Mouse (Mus musculus): ENCODE data around the gene Cd163. TPM values are rescaled to one million over a fixed set of nuclear protein-coding genes. Genes with fewer than 3 reads are reported as not detected.

The Cd163 gene
- polyA plus RNA-seq (2014; fragmentation: Nextera tagmentation; extraction: Ambion mirVana): not detected in 2 replicates

DNA sequence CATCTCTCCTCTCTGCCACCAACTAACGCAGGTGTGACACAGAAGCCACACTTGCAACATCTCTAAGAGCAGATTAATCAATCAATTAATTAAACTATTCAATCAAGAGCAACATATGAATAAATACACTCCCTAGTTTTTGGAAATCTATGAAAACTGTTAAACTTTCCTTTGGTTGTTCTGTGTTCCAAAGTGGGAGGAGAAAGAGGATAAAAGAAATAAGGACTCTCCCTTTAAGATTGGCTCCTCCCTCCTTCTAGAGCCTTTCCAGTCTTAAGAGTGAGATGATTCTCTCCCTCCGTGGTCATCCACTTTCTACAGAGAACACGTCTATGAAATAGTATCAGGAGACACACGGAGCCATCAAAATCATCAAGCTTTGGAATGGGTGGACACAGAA lies at the start of gene Cd163:
Gene Cd163 (plus strand): TSS at position 301 of the 400 bp plus-strand sequence.
- no peaks in the 10 kb centered on the region for H3K27me3 ChIP-seq (ENCODE audit: control insufficient read depth, insufficient read depth, low read length)
- no peak within 1 kb of the TSS for H3K27ac ChIP-seq (ENCODE audit: low read depth, low read length)
- WGBS (ENCODE audit: insufficient replicate concordance): 86% methylated on average over 4 of the region's 4 CpGs
- H3K4me1 ChIP-seq (ENCODE audit: control insufficient read depth, insufficient read depth, low read length): no peaks in the 10 kb centered on the region
- no peaks in the 10 kb centered on the region for H3K36me3 ChIP-seq (ENCODE audit: control insufficient read depth, insufficient read depth, low read length)
- no peak within 1 kb of the TSS for H3K9ac ChIP-seq (ENCODE audit: low read depth, low read length)
- H3K4me3 ChIP-seq (ENCODE audit: low read depth, low read length): no peak within 1 kb of the TSS
- no peaks in the 10 kb centered on the region for H3K9me3 ChIP-seq (replicated peaks; ENCODE audit: control insufficient read depth, low read length)
- no peak within 1 kb of the TSS for H3K4me2 ChIP-seq
- ATAC-seq (replicated peaks; ENCODE audit: insufficient number of reproducible peaks, low FRiP score, low TSS enrichment): no peak

DNA sequence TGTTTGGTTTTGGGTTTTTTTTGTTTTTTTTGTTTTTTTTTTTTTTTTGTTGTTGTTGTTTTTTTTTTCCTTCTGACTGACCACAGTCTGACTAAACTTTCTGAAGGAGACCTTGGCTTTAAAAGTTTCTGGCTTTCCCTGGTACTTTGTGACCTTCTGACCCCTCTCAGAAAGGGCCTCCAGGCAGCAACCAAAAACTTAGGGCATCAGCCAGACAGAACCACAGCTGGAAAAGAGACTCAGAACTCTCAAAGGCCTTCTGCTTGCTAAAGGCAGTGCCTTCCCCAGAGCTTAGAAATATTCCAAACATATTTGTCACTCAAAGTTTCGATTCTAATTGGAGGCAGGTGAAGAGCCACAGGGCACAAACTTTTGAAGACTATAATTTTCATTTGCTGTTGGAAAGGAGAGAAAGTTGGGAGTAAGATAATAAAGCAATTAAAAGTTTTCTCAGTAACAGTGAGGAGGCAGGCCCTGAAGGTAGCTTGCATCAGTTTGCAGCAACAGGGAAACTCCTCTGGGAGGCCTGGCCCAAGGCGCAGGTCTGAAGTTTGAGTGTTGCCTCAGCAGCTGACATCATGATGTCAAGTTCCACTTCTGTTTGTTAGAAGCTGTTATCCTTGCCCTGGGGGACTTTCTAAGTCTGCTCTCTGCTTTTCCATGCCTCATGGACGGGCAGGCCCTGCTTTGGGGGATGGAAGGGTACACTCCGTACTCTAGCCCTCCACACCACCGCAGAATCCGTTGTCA lies 48.6 kb upstream of the Cd163 start:
- no peak overlapping the region for H3K9ac ChIP-seq (ENCODE audit: low read depth, low read length)
- no peaks in the 10 kb centered on the region for H3K4me1 ChIP-seq (ENCODE audit: control insufficient read depth, insufficient read depth, low read length)
- no peaks in the 10 kb centered on the region for H3K27me3 ChIP-seq (ENCODE audit: control insufficient read depth, insufficient read depth, low read length)
- no peak overlapping the region for H3K4me2 ChIP-seq
- no peaks in the 10 kb centered on the region for H3K9me3 ChIP-seq (replicated peaks; ENCODE audit: control insufficient read depth, low read length)
- ATAC-seq (replicated peaks; ENCODE audit: insufficient number of reproducible peaks, low FRiP score, low TSS enrichment): no peak
- no peak overlapping the region for H3K4me3 ChIP-seq (ENCODE audit: low read depth, low read length)
- no peak overlapping the region for H3K27ac ChIP-seq (ENCODE audit: low read depth, low read length)
- no peaks in the 10 kb centered on the region for H3K36me3 ChIP-seq (ENCODE audit: control insufficient read depth, insufficient read depth, low read length)
- WGBS (ENCODE audit: insufficient replicate concordance): 69% methylated on average over 6 of the region's 6 CpGs

DNA sequence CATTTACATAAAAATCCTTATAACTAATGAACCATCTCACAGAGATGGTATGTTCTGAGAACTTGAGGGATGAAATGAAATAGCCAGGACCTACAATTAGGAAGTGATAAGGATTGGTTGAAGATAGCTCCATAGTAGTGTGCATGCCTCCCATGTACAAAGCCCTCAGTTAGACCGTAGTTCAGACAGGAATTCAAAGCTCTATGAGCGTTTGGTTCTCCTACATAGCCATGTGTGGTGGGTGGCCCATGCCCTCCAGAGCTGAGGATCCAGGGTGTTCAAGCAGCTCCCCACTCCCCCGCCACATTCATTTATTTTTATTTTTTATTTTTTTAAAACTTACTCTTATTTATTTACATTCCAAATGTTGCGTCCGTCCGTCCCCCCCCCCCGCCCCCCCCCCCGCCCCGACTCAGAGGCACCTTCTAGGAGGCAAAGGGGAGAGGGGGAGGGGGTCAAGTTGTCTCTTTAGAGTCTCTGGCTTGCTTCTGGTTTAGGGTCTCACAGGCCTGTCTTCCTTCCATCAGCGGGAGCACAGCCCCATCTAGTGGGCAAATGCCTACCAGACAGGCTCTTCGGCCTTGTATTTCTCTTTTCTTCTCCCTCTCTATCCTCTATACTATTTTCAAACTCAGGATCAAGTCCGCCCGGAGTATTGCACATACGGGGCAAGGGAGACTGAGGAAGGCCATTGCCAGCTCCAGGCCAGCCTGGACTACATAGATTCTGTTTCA lies 44.1 kb upstream of the Cd163 start:
- Histone ChIP-seq H3K27ac (ENCODE audit: low read depth, low read length) (no peak overlapping the region), H3K4me1 (ENCODE audit: control insufficient read depth, insufficient read depth, low read length) (no peaks in the 10 kb centered on the region), H3K4me2 (no peak overlapping the region), H3K36me3 (ENCODE audit: control insufficient read depth, insufficient read depth, low read length) (no peaks in the 10 kb centered on the region), H3K27me3 (ENCODE audit: control insufficient read depth, insufficient read depth, low read length) (no peaks in the 10 kb centered on the region), H3K9ac (ENCODE audit: low read depth, low read length) (no peak overlapping the region), H3K4me3 (ENCODE audit: low read depth, low read length) (no peak overlapping the region), H3K9me3 (replicated peaks; ENCODE audit: control insufficient read depth, low read length) (no peaks in the 10 kb centered on the region)
- WGBS (ENCODE audit: insufficient replicate concordance): 24% methylated on average over 12 of the region's 14 CpGs
- ATAC-seq (replicated peaks; ENCODE audit: insufficient number of reproducible peaks, low FRiP score, low TSS enrichment): 0 out of 2 replicates have a peak, but pooled peaks have one; percentile 50

DNA sequence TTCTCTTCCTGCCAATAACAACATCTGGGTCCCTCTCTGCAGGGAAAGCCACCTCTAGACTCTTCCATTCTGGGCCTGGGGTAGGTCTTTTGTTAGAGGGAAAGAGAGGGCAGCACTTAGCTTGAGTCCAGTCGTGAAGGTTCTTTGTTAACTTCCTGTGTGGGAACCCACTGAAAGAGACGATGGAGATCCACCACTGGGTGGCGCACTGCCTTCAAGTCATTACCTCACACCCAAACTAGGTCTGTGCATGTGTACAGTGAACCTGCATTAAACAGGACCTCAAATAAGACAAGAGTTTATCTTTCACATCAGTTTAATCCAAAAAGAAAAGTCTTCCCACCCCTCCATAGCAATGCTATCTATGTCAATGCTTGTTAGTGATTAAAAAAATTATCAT lies 41.8 kb upstream of the Cd163 start:
- Histone ChIP-seq H3K9me3 (replicated peaks; ENCODE audit: control insufficient read depth, low read length) (no peaks in the 10 kb centered on the region), H3K27ac (ENCODE audit: low read depth, low read length) (no peak overlapping the region), H3K27me3 (ENCODE audit: control insufficient read depth, insufficient read depth, low read length) (no peaks in the 10 kb centered on the region), H3K36me3 (ENCODE audit: control insufficient read depth, insufficient read depth, low read length) (no peaks in the 10 kb centered on the region), H3K4me3 (ENCODE audit: low read depth, low read length) (no peak overlapping the region), H3K9ac (ENCODE audit: low read depth, low read length) (no peak overlapping the region), H3K4me1 (ENCODE audit: control insufficient read depth, insufficient read depth, low read length) (no peaks in the 10 kb centered on the region), H3K4me2 (no peak overlapping the region)
- 2% methylated on average over 3 of the region's 3 CpGs for WGBS (ENCODE audit: insufficient replicate concordance)
- 0 out of 2 replicates have a peak, but pooled peaks have one; percentile 33 for ATAC-seq (replicated peaks; ENCODE audit: insufficient number of reproducible peaks, low FRiP score, low TSS enrichment)

DNA sequence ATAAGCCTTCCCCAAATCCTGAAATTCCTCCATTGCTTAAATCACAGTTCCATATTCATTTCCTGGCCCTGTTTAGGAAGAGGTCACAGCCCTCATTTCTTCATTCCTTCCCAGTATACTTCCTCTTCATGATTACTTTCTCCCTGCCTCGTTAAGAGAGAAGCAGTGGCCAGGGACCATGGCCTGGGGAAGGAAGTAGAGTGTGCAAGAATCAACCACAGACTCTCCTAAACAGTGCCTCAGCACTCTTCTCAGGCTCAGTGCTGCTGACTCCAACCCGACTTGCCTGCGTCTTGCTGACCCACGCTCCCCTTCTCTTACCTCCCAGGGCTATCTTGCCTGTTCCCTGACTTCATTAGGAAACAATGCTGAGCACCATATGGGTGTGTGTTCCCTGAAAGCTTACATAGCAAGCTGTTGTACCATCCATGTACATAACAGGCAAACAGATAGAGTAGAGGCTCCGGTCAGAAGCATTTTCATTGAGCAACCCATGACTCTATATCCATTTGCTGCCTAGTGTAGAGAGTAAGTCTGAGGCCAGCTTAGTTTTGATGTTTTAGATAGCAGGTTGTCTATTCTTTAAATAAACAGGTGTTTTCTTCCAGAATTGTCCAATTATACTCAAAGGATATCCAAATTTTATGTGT lies 31.1 kb upstream of the Cd163 start:
- no peak for ATAC-seq (replicated peaks; ENCODE audit: insufficient number of reproducible peaks, low FRiP score, low TSS enrichment)
- Histone ChIP-seq H3K9me3 (replicated peaks; ENCODE audit: control insufficient read depth, low read length) (no peaks in the 10 kb centered on the region), H3K9ac (ENCODE audit: low read depth, low read length) (no peak overlapping the region), H3K27ac (ENCODE audit: low read depth, low read length) (no peak overlapping the region), H3K4me1 (ENCODE audit: control insufficient read depth, insufficient read depth, low read length) (no peaks in the 10 kb centered on the region), H3K4me3 (ENCODE audit: low read depth, low read length) (no peak overlapping the region), H3K4me2 (no peak overlapping the region), H3K27me3 (ENCODE audit: control insufficient read depth, insufficient read depth, low read length) (no peaks in the 10 kb centered on the region), H3K36me3 (ENCODE audit: control insufficient read depth, insufficient read depth, low read length) (no peaks in the 10 kb centered on the region)
- 65% methylated on average over 5 of the region's 5 CpGs for WGBS (ENCODE audit: insufficient replicate concordance)

DNA sequence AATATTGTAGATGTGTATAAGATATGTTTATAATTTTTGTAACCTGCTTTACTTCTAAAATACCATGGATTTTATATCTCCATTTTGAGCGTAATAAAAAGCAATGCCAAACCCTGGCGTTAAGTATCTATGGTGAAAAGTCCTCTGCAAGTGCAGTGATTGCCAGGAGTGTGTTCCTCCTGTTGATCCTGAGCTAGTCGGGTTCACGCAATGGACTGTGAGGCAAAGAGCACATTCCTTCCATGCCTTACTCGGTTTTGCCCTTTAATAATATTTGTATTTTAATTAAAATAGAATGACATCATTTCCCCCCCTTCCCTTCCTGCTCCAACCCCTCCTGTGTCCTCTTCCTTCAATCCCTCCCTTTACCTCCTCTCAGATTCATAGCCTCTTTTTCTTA lies 26.8 kb upstream of the Cd163 start:
- no peak for ATAC-seq (replicated peaks; ENCODE audit: insufficient number of reproducible peaks, low FRiP score, low TSS enrichment)
- H3K9ac ChIP-seq (ENCODE audit: low read depth, low read length): no peak overlapping the region
- H3K36me3 ChIP-seq (ENCODE audit: control insufficient read depth, insufficient read depth, low read length): no peaks in the 10 kb centered on the region
- H3K4me2 ChIP-seq: no peak overlapping the region
- no peaks in the 10 kb centered on the region for H3K4me1 ChIP-seq (ENCODE audit: control insufficient read depth, insufficient read depth, low read length)
- no peaks in the 10 kb centered on the region for H3K9me3 ChIP-seq (replicated peaks; ENCODE audit: control insufficient read depth, low read length)
- H3K27ac ChIP-seq (ENCODE audit: low read depth, low read length): no peak overlapping the region
- 75% methylated on average over 5 of the region's 5 CpGs for WGBS (ENCODE audit: insufficient replicate concordance)
- H3K27me3 ChIP-seq (ENCODE audit: control insufficient read depth, insufficient read depth, low read length): no peaks in the 10 kb centered on the region
- no peak overlapping the region for H3K4me3 ChIP-seq (ENCODE audit: low read depth, low read length)

DNA sequence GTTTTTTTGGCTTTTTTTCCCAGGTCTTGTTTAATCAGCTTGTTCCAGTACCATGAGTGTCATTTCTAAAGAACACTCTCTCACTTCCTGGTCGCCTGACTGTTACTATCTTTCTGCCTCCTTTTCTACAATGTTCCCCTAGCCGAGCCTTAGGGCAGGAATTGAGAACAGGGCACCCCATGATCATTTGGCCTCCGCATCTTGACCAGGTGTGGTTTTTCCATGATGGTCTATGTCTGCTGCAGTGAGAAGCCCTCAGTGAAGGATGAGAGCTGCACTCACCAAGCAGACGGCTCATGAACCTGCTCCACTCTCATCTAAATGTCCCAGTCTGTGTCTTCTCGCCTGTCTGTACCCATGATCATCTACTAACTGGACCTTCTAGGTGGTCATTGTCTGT lies 26.2 kb upstream of the Cd163 start:
- no peak overlapping the region for H3K4me3 ChIP-seq (ENCODE audit: low read depth, low read length)
- H3K27ac ChIP-seq (ENCODE audit: low read depth, low read length): no peak overlapping the region
- H3K36me3 ChIP-seq (ENCODE audit: control insufficient read depth, insufficient read depth, low read length): no peaks in the 10 kb centered on the region
- no peaks in the 10 kb centered on the region for H3K27me3 ChIP-seq (ENCODE audit: control insufficient read depth, insufficient read depth, low read length)
- no peaks in the 10 kb centered on the region for H3K4me1 ChIP-seq (ENCODE audit: control insufficient read depth, insufficient read depth, low read length)
- no peak overlapping the region for H3K9ac ChIP-seq (ENCODE audit: low read depth, low read length)
- H3K4me2 ChIP-seq: no peak overlapping the region
- no peak for ATAC-seq (replicated peaks; ENCODE audit: insufficient number of reproducible peaks, low FRiP score, low TSS enrichment)
- H3K9me3 ChIP-seq (replicated peaks; ENCODE audit: control insufficient read depth, low read length): no peaks in the 10 kb centered on the region
- WGBS (ENCODE audit: insufficient replicate concordance): 66% methylated on average over 5 of the region's 5 CpGs

DNA sequence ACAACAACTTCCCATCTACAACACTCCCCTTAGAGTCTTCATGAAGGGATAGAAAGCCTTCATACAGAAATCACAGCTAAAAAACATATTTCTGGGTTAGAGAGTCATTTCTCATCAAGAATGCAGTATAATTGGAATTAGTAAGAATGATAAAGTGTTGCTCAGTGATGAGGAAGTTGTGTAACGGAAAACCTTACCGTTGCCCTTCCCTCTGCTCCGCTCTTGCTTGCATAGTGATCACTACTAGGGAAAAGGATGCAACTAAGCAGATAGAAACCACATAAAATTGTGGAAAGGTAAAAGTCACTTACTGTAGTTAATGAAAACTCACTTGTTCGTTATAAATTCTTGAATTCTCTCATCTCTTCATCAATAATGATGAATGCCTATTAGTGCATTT lies 21.7 kb upstream of the Cd163 start:
- no peak for ATAC-seq (replicated peaks; ENCODE audit: insufficient number of reproducible peaks, low FRiP score, low TSS enrichment)
- no peak overlapping the region for H3K4me3 ChIP-seq (ENCODE audit: low read depth, low read length)
- no peaks in the 10 kb centered on the region for H3K9me3 ChIP-seq (replicated peaks; ENCODE audit: control insufficient read depth, low read length)
- H3K27ac ChIP-seq (ENCODE audit: low read depth, low read length): no peak overlapping the region
- H3K36me3 ChIP-seq (ENCODE audit: control insufficient read depth, insufficient read depth, low read length): no peaks in the 10 kb centered on the region
- no peaks in the 10 kb centered on the region for H3K27me3 ChIP-seq (ENCODE audit: control insufficient read depth, insufficient read depth, low read length)
- no peak overlapping the region for H3K9ac ChIP-seq (ENCODE audit: low read depth, low read length)
- H3K4me1 ChIP-seq (ENCODE audit: control insufficient read depth, insufficient read depth, low read length): no peaks in the 10 kb centered on the region
- H3K4me2 ChIP-seq: no peak overlapping the region
- 88% methylated on average over 4 of the region's 4 CpGs for WGBS (ENCODE audit: insufficient replicate concordance)

All from heart, embryonic 11.5 days (tissue).